Mouse (Mus musculus) liver, embryonic 13.5 days (tissue): ENCODE measurements at regions not wholly inside any gene's neighbourhood (a gene's known extent, or its start where the extent isn't known, plus 50 kb on each side); places are given as distances from the start of the nearest gene placed in this dataset.

Experiments used
- ATAC-seq: fragments of 200-750 bp; cut with Nextera tagmentation; 2 replicates; pipeline ENCODE4 v1.8.0; 2017; ENCODE audit warnings: low read depth, mild to moderate bottlenecking, moderate number of reproducible peaks, moderate library complexity
- DNase-seq: peaks from one replicate; pipeline ENCODE4 v3.0.0; 2022
- H3K27ac ChIP-seq: fragments of 300-500 bp; sonication (generic); 2 replicates; pipeline ENCODE4 v1.5.1; 2015; ENCODE audit warnings: moderate library complexity, mild to moderate bottlenecking, inconsistent platforms
- H3K27me3 ChIP-seq: fragments of 300-500 bp; sonication (generic); 2 replicates; pipeline ENCODE4 v1.6.1; 2015; ENCODE audit warnings: mild to moderate bottlenecking, inconsistent platforms
- H3K36me3 ChIP-seq: fragments of 300-500 bp; sonication (generic); 2 replicates; pipeline ENCODE4 v1.6.1; 2015; ENCODE audit warnings: mild to moderate bottlenecking, inconsistent platforms
- H3K4me1 ChIP-seq: fragments of 300-500 bp; sonication (generic); replicated peaks from 2 replicates; pipeline ENCODE4 v1.6.1; 2015; ENCODE audit warnings: inconsistent platforms
- H3K4me2 ChIP-seq: fragments of 300-500 bp; sonication (generic); 2 replicates; pipeline ENCODE4 v1.6.1; 2015; ENCODE audit warnings: inconsistent platforms, mild to moderate bottlenecking, moderate library complexity
- H3K4me3 ChIP-seq: fragments of 300-500 bp; sonication (generic); replicated peaks from 2 replicates; pipeline ENCODE4 v1.5.1; 2015; ENCODE audit warnings: mild to moderate bottlenecking, inconsistent platforms
- H3K9ac ChIP-seq: fragments of 300-500 bp; sonication (generic); 2 replicates; pipeline ENCODE4 v1.6.1; 2015; ENCODE audit warnings: mild to moderate bottlenecking, inconsistent platforms
- H3K9me3 ChIP-seq: fragments of 300-500 bp; sonication (generic); replicated peaks from 2 replicates; pipeline ENCODE4 v1.6.1; 2016; ENCODE audit warnings: inconsistent platforms
- WGBS: fragments of 180-500 bp; shearing (Covaris S2); methylation state at CpG from one replicate; pipeline ENCODE4 v1.1.7; 2015; ENCODE audit not compliant: insufficient replicate concordance; 5-methylcytosine and 5-hydroxymethylcytosine counted together

- no peak for ATAC-seq
- WGBS = 90% methylated on average over 3 of the region's 3 CpGs
Observed at GRCm38 (mm10) chr6:140169836-140170235, 128.6 kb upstream of the Plcz1 start.

DNA sequence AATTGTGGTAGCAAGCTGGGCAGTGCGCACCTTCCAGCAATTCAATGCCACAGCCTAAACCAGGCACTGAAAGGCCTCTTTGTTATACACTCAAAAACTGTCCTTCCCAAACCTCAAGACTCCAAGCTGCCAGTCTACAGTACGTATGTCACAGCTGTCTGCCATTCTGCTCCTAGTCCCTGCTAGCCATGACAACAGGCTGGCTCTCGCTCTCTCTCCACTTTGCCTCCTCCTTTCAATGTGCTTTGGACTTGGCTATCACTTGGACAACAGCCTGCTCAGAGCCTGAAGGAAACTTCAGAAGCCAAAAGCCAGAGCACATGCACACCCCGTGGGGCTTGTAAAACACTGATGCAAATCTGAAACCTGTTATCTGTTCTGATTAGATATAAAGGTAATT lies 125.9 kb upstream of the Plcz1 start:
- 77% methylated on average over 4 of the region's 4 CpGs for WGBS
- no peaks in the 10 kb centered on the region for H3K27me3 ChIP-seq
- ATAC-seq = no peak

More at GRCm38 (mm10) chr6:140169836-140170235, 128.6 kb upstream of the Plcz1 start:
- Histone ChIP-seq H3K4me1 (no peaks in the 10 kb centered on the region), H3K27me3 (no peaks in the 10 kb centered on the region), H3K9me3 (no peaks in the 10 kb centered on the region; the same call in 1 of the 2 replicates), H3K36me3 (no peaks in the 10 kb centered on the region), H3K4me2 (no peak overlapping the region), H3K27ac (no peak overlapping the region), H3K9ac (no peak overlapping the region), H3K4me3 (no peak overlapping the region)
- DNase-seq = no peak

GRCm38 (mm10) chr6:140162729-140163128 lies 121.5 kb upstream of the Plcz1 start:
- Histone ChIP-seq H3K4me1 (no peaks in the 10 kb centered on the region), H3K4me2 (no peak overlapping the region), H3K9ac (no peak overlapping the region), H3K4me3 (no peak overlapping the region), H3K27ac (no peak overlapping the region), H3K36me3 (no peaks in the 10 kb centered on the region), H3K9me3 (no peaks in the 10 kb centered on the region), H3K27me3 (no peaks in the 10 kb centered on the region)
- DNase-seq (no peak), ATAC-seq (no peak)
- 69% methylated on average over 5 of the region's 5 CpGs for WGBS

More for the DNA sequence above, 125.9 kb upstream of the Plcz1 start:
- no peaks in the 10 kb centered on the region for H3K36me3 ChIP-seq
- H3K9ac ChIP-seq = no peak overlapping the region
- DNase-seq = no peak
- H3K27ac ChIP-seq = no peak overlapping the region
- H3K4me3 ChIP-seq = no peak overlapping the region
- H3K4me2 ChIP-seq = no peak overlapping the region
- H3K4me1 ChIP-seq = no peaks in the 10 kb centered on the region
- no peaks in the 10 kb centered on the region; the same call in 1 of the 2 replicates for H3K9me3 ChIP-seq

GRCm38 (mm10) chr6:140161482-140161881 lies 120.2 kb upstream of the Plcz1 start:
- no peaks in the 10 kb centered on the region for H3K36me3 ChIP-seq
- no peak overlapping the region for H3K4me3 ChIP-seq
- H3K27ac ChIP-seq = no peak overlapping the region
- DNase-seq = no peak
- no peak overlapping the region for H3K4me2 ChIP-seq
- no peaks in the 10 kb centered on the region for H3K27me3 ChIP-seq
- H3K4me1 ChIP-seq = no peaks in the 10 kb centered on the region
- H3K9me3 ChIP-seq = no peaks in the 10 kb centered on the region
- no peak for ATAC-seq
- H3K9ac ChIP-seq = no peak overlapping the region
- 58% methylated on average over 4 of the region's 4 CpGs for WGBS

- no peaks in the 10 kb centered on the region for H3K4me1 ChIP-seq
- H3K27ac ChIP-seq = no peak overlapping the region
- H3K9ac ChIP-seq = no peak overlapping the region
- ATAC-seq = no peak
- H3K4me3 ChIP-seq = no peak overlapping the region
- 68% methylated on average over 13 of the region's 13 CpGs for WGBS
- no peaks in the 10 kb centered on the region for H3K36me3 ChIP-seq
- H3K9me3 ChIP-seq = no peaks in the 10 kb centered on the region
- no peak for DNase-seq
- no peaks in the 10 kb centered on the region for H3K27me3 ChIP-seq
- no peak overlapping the region for H3K4me2 ChIP-seq
Observed at GRCm38 (mm10) chr6:140160946-140161345, 119.7 kb upstream of the Plcz1 start.

GRCm38 (mm10) chr6:140158986-140159385 lies 117.7 kb upstream of the Plcz1 start:
- no peak overlapping the region for H3K4me3 ChIP-seq
- no peaks in the 10 kb centered on the region for H3K36me3 ChIP-seq
- no peak overlapping the region for H3K27ac ChIP-seq
- DNase-seq (no peak), ATAC-seq (no peak)
- H3K9ac ChIP-seq = no peak overlapping the region
- WGBS = 71% methylated on average over 13 of the region's 13 CpGs
- H3K27me3 ChIP-seq = no peaks in the 10 kb centered on the region
- H3K4me2 ChIP-seq = no peak overlapping the region
- no peaks in the 10 kb centered on the region for H3K4me1 ChIP-seq
- no peaks in the 10 kb centered on the region for H3K9me3 ChIP-seq

GRCm38 (mm10) chr6:140157375-140157774 lies 116.1 kb upstream of the Plcz1 start:
- no peak for ATAC-seq

DNA sequence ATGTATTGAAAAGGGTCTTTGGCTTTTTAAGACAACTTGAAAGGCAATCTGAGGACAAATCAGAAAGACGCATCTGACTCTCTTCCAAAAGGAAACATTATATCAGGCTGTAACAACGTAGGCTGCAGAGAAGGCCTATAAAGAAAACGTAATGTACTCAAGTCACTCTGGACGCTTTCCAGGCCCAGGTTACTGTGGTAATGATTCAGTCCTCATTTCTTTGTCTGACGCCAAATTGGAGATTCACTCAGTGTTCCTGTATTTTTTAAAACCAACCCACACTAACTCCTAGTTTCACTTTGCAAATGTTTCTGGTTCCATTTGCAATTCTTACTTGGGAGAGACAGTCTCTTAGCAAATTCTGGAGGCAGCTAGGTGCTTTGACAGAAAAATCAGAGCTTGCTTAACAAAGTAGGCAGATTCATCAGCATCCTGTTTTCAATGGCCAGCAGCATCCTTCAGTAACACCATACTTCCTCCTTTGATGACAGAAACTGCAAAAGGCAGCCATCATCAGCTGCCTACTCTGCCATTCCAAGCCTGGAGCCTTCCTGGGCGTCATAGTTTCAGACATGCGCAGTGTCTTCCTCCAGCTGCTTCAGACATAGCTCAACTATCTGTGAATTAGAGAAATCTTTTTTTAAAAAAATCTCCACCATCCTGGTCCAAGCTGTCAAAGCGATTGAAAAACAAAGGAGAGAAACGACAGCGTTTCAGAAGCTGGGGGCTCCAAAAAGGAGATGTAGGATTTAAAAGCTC lies 111.3 kb upstream of the Plcz1 start:
- no peaks in the 10 kb centered on the region for H3K9me3 ChIP-seq
- 61% methylated on average over 10 of the region's 10 CpGs for WGBS
- H3K4me1 ChIP-seq = no peaks in the 10 kb centered on the region
- no peak overlapping the region for H3K4me2 ChIP-seq
- H3K27ac ChIP-seq = no peak overlapping the region
- H3K27me3 ChIP-seq = no peaks in the 10 kb centered on the region
- DNase-seq (no peak), ATAC-seq (no peak)
- H3K36me3 ChIP-seq = no peaks in the 10 kb centered on the region
- H3K4me3 ChIP-seq = no peak overlapping the region
- no peak overlapping the region for H3K9ac ChIP-seq

More at GRCm38 (mm10) chr6:140157375-140157774, 116.1 kb upstream of the Plcz1 start:
- Histone ChIP-seq H3K9ac (no peak overlapping the region), H3K36me3 (no peaks in the 10 kb centered on the region), H3K4me1 (no peaks in the 10 kb centered on the region), H3K4me3 (no peak overlapping the region), H3K9me3 (no peaks in the 10 kb centered on the region), H3K4me2 (no peak overlapping the region), H3K27me3 (no peaks in the 10 kb centered on the region), H3K27ac (no peak overlapping the region)
- 53% methylated on average over 6 of the region's 6 CpGs for WGBS
- DNase-seq = no peak

- WGBS = 76% methylated on average over 11 of the region's 11 CpGs
Observed at GRCm38 (mm10) chr6:140148628-140149245, 107.5 kb upstream of the Plcz1 start.

DNA sequence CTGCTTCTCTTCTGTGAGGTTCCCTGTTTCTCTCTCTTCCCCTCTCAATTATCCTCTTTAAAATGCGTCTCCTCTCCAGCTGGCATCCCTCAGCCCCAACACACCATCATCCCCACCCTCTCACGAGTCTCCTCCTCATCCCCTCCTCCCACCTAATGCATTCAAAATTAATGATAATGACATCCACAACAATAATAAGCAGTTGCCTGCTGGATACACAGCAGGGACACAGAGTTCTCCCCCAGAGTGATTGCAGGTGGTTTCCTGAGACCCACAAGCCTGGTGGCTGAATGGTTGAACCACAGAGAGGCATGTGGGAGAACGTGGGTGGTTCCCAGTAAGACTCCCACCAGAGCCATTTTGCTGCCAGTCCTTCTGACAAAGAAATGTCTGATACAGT lies 106.9 kb upstream of the Plcz1 start:
- H3K9ac ChIP-seq = no peak overlapping the region

More at GRCm38 (mm10) chr6:140148628-140149245, 107.5 kb upstream of the Plcz1 start:
- Histone ChIP-seq H3K4me3 (no peak overlapping the region), H3K4me1 (no peaks in the 10 kb centered on the region), H3K9me3 (no peaks in the 10 kb centered on the region), H3K9ac (no peak overlapping the region), H3K36me3 (no peaks in the 10 kb centered on the region), H3K4me2 (no peak overlapping the region), H3K27ac (no peak overlapping the region), H3K27me3 (no peaks in the 10 kb centered on the region)
- DNase-seq = no peak
- no peak for ATAC-seq

GRCm38 (mm10) chr6:140147711-140148110 lies 106.5 kb upstream of the Plcz1 start:
- Histone ChIP-seq H3K9ac (no peak overlapping the region), H3K4me3 (no peak overlapping the region), H3K36me3 (no peaks in the 10 kb centered on the region), H3K4me2 (no peak overlapping the region), H3K27me3 (no peaks in the 10 kb centered on the region), H3K27ac (no peak overlapping the region), H3K9me3 (no peaks in the 10 kb centered on the region), H3K4me1 (no peaks in the 10 kb centered on the region)
- DNase-seq = no peak
- 67% methylated on average over 6 of the region's 6 CpGs for WGBS
- no peak for ATAC-seq

More for the DNA sequence above, 106.9 kb upstream of the Plcz1 start:
- DNase-seq (no peak), ATAC-seq (no peak)
- WGBS = 49% methylated on average over 3 of the region's 3 CpGs
- Histone ChIP-seq H3K4me1 (no peaks in the 10 kb centered on the region), H3K4me3 (no peak overlapping the region), H3K36me3 (no peaks in the 10 kb centered on the region), H3K9me3 (no peaks in the 10 kb centered on the region), H3K4me2 (no peak overlapping the region), H3K27ac (no peak overlapping the region), H3K27me3 (no peaks in the 10 kb centered on the region)

DNA sequence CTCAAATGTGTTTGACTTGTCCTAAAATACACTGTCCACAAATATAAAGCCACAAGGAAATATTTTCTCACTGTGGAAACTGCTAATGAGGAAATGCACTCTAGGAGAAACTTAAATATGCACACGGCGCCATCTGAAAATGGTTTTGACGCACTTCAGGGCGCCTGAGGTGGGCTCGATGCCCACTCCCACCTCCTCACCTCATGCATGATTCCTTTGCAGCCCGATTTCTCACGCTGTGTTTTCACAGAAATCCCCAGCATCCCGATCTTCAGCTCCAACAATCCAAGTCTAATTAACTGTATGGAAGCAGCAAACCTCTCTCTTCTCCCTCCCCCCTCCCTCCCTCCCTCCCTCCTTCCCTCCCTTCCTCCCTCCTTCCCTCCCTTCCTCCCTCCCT lies 92.5 kb upstream of the Plcz1 start:
- Histone ChIP-seq H3K27me3 (no peaks in the 10 kb centered on the region), H3K9ac (no peak overlapping the region), H3K4me3 (no peak overlapping the region), H3K9me3 (peaks cover 3% of the 10 kb centered on the region; the same call in 1 of the 2 replicates), H3K4me1 (no peaks in the 10 kb centered on the region), H3K27ac (no peak overlapping the region), H3K4me2 (no peak overlapping the region), H3K36me3 (no peaks in the 10 kb centered on the region)
- no peak for DNase-seq
- 68% methylated on average over 8 of the region's 8 CpGs for WGBS
- no peak for ATAC-seq
